Mouse (Mus musculus) thymus, adult 2 months (tissue): Measurements from ENCODE around the gene Nalcn.

Source experiments
- CTCF ChIP-seq: fragments of 200-500 bp; IDR thresholded peaks from 2 replicates; pipeline ENCODE4 v1.5.1; 2012; ENCODE audit warnings: mild to moderate bottlenecking, control low read depth, low read length, moderate library complexity, borderline replicate concordance; ENCODE audit not compliant: control insufficient read depth, poor library complexity, insufficient read depth; ENCODE audit errors: extremely low read depth
- POLR2A ChIP-seq: fragments of 200-500 bp; IDR thresholded peaks from 2 replicates; pipeline ENCODE4 v1.6.1; 2012; ENCODE audit warnings: mild to moderate bottlenecking, low read length, control low read depth, moderate library complexity; ENCODE audit not compliant: control insufficient read depth, poor library complexity, insufficient read depth; ENCODE audit errors: extremely low read depth

GRCm38 (mm10) chr14:123627180-123627562 lies 227 bp upstream of the Nalcn start:
- TF ChIP-seq POLR2A: no peak
- no peak for TF ChIP-seq CTCF
